Mouse (Mus musculus) gastrocnemius, postnatal 36 days (tissue): ENCODE results near the gene Cmtr2. TPM values are rescaled to one million over a fixed set of nuclear protein-coding genes. Genes with fewer than 3 reads are reported as not detected.

Experiments used
- DNase-seq, 2 experiments: peaks; one replicate each; pipeline ENCODE4 v3.0.0; 2022
- intact Hi-C: fragments of 180-260 bp; cut with DNase I; formaldehyde crosslinking; loops from one replicate; pipeline ENCODE4 v1.15.1; 2025
- long read RNA-seq, 2 experiments: library from polyadenylated mRNA; stranded (forward); transcript quantifications; one replicate each; pipeline ENCODE4 v2.0.0; 2021
- total RNA-seq, 2 experiments: library from RNA; stranded (reverse); gene quantifications; 2 replicates each; pipeline ENCODE4 v1.2.3; 2021

The Cmtr2 gene
- 1 to 10 TPM; 2.1 to 3.2 TPM for total RNA-seq
- long read RNA-seq, experiment 1, partial matches to known transcripts: 0 of 1 reads
- long read RNA-seq, experiment 1, other reads (novel, unspliced or antisense): 1 of 1 reads
- long read RNA-seq, experiment 2, partial matches to known transcripts: 0 of 2 reads
- long read RNA-seq, experiment 2, other reads (novel, unspliced or antisense): 1 of 2 reads

DNA sequence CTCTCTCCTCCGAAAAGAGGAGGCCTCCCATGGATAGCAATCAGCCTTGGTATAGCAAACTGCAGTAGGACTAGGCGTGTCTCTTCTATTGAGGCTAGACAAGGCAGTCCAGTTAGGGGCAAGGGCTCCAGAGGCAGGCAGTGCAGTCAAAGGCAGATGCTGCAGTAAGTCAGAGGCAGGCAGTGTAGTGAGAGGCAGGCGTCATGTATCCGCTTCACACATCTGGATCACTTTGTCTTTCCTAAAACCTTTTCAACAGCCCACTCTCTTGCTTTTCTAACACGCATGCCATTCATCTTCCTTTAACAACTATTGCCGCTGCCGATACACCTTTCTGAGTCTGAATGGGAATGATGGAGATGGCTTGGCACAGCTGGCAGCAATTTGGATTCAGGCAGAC, at the start of gene Cmtr2:
Gene Cmtr2, plus strand, starts transcription at position 301 of the 400 bp plus-strand sequence.
- DNase-seq: no peak
- intact Hi-C loops: no loop called here

DNA sequence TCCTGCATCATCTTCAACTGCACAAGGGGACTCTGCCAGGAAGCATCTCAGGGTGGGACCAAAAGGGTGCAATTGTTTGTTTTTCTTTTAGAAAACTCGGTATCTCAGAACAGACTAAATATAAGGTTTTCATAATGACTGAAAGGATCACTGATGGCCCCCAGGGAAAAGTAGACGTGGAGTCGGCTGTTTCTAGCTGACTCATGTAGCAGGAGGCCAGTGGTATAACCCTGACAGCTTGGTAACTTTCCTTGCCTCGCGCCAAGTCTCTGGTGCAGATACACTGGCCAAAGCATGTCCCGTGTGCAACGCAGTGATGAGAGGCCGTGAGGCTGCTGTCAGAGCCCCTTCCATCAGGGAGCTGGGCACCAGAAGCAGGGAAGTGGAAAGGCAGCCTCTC, 49.2 kb upstream of the Cmtr2 start:
- intact Hi-C loops: no loop called here
- no peak for DNase-seq

DNA sequence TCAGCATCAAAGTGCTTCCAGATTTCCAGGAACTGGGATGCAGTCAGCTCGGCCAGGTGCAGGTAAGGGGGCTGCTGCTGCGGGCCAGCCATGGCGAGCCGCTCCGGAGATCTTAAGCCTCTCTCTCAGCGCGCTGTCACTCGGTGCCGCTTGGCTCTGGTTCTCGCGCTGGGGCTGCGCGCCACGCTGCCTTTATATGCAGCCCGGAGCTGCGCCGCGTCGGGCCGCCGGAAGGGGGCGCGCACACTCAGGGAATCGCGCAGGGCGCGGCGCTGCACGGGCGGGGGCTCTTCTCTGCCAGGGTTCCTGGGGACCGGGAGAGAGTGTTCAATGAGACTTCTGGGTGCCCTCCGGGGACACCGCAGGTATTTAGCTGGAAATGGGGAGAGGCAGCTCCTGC, 47.4 kb upstream of the Cmtr2 start, which contains the start of gene Calb2:
Gene Calb2, minus strand, starts transcription at position 165 of the 400 bp plus-strand sequence.
- DNase-seq: peak; percentile 20 to 29
- intact Hi-C loops: no loop called here

DNA sequence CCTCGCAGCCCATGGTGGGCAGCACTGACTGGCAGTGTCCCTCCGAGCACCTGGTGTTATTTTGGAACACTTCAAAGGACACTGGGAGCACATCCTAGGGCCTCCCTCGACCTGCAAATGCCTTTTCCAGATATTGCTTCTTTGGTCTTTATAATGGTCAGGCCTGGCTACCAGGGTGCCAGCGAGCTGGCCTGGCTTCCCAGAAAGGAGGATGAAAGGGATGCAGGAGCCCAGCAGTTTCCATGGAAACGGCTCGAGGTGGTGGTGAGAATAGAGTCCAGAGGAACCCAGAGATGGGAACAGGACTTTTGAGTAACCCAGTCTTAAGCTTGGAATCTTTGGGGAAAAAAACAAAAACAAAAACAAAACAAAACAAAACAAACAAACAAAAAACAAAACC, 43.3 kb upstream of the Cmtr2 start:
- intact Hi-C loops: no loop called here
- DNase-seq: no peak

DNA sequence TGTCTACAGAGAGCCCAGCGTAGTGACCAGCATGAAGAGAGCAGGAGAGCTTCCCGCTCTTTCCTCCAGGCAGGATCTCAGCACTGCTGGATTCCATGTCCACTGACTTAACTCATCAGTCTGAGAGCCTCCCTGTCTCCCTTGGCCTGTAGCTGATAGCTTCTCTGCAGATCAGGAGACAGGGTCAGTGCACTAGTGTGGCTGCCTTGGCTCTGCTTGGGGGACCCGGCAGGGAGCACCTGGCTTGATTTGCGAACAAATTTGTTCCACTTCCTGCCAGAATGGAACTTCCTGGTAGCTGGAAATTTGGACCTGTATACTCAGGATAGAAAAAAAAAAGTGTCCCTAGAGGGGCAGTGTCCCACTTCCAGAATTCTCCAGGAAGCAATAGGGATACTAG, 40.6 kb upstream of the Cmtr2 start:
- intact Hi-C loops: no loop called here
- DNase-seq: no peak

DNA sequence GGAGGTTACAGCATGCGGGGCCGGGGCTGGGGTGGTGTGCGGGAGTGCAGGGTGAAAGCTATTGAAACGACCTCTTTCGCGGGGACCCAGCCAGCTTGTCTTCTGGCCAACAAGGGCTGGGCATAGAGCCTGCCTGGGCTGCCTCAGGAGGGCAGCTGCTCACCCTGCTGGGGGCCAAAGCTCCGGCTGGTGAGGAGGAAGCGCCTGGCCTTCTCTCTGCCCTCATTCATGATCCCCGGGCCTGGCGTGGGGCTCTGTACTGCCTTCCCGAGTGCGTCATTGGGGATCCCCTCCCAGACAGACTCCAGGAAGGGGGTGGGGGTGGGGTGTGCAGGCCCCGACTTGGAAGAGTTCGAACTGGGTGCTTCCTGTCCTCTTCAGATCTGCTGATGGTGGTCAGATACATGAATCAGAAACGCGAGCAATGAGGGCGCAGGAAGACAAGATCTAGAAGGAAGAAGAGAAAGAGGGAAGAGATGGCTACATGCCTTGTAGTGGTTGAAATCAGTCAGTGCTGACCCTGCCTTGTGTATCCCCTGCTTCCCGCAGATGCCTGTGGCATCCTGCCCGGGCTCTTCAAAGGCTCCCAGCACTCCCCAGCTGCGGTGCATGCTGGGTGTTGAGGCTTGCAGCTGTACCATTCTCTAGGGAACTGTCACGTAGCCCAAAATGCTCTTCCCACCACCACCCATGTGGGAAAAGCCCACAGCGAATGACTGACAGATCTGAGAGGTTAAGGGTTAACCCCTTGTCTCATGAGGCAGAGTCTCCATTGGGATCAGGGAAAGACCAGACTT, 37.9 kb upstream of the Cmtr2 start:
- peak; percentile 7 to 16 for DNase-seq
- intact Hi-C loops: no loop called here

DNA sequence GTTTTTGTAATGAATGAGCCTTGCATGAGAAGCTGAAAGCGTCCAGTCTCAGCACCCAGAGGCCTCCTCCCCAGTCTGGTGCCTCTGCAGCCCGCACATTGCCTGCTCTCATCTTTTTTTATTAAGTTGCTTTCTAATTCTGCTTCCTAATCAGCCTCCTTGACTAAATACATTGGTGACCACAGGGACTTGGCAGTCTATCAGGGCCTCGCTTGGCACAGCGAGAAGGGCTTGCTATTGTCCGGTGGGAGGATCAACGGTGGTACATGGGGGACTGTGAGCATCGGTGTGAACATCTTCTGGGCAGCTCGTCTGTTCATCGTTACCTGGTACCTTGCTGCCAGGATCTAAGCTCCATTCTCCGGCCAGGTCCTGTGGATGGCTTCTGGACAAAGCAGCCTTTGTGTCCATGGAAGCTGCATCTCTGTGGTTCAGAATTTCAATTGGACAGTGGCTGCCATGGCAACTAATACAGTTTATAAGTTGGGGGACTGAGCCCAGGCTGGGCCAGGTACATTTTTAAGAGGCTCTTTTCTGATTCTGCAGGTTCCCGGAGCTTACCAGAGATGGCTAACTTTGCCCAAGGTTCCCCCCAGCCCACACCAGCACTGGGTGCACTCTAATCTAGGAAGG, 32.6 kb upstream of the Cmtr2 start:
- DNase-seq: no peak
- intact Hi-C loops: no loop called here

DNA sequence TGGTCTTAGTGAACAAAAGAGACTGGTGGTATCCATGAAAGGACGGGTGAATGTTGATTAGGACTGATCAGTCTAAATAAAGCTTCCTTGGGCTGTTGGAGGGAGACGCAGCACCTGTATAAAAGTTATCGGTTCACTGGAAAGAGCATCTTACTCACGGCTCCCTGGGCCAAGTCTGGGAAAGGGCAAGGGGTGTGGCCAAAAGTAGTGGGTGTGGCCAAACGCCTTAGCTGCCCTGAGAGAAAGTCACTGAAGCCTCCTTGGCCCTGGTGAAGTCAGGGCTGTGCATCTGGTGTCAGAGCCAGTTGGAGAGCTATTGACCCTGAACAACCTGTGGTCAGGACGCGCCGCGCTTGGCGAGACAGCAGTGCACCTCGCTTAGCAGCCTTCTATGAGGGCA, 31.7 kb upstream of the Cmtr2 start:
- DNase-seq: no peak
- intact Hi-C loops: no loop called here

DNA sequence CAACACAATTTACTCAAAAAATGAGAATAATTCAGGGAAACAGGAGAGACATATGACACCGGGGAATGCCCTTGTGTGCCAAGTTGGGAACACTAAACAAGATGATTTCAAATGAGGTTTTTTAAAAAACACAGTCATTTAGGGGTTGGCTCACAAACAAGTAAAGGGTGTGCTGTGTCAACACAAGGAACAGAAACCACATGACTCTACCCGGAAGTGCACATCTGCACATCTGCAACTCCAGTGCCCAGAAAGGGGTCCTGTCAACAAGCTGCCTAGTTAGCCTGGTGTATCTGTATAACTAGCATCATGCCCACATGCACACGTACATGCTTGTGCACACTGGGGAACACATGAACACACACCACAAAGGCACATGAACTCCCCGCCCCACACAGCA, 29.9 kb upstream of the Cmtr2 start:
- DNase-seq: no peak
- intact Hi-C loops: no loop called here

DNA sequence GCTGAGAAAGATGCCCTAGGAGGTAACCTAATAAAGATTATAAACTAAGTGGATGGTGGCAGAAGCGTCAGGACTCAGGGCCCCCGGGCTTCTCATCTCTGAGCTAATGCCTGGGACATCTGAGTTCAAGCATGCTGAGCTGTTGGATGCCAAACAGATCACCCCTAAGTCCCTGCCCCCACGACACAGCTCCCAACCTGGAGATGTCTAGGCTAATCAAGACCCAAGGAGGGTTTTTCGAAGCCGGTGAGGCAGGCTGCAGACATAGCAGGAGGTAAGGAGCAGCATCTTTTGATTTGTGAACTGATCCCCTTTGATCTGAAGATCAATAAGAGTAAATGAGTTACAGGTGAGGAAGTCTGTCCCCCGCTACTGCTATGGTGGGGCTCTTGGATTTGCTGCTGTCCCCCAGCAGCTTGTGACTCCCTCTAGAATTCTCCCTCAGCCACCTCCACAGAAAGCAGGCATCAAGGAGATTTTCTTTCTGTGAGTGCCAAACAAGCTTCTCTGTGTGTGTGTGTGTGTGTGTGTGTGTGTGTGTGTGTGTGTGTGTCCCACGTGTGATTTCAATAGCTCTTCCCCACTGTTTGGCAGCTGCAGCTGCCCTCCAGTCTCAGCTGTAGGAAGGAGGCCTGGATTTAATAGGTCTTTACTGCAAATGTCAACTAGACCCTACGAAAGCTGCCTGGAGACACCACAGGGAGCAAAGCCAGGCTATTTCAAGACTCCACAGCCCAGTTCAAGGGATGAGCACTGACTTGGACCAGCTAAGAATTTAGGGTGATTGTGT, 26.3 kb upstream of the Cmtr2 start:
- no peak for DNase-seq
- intact Hi-C loops: no loop called here

DNA sequence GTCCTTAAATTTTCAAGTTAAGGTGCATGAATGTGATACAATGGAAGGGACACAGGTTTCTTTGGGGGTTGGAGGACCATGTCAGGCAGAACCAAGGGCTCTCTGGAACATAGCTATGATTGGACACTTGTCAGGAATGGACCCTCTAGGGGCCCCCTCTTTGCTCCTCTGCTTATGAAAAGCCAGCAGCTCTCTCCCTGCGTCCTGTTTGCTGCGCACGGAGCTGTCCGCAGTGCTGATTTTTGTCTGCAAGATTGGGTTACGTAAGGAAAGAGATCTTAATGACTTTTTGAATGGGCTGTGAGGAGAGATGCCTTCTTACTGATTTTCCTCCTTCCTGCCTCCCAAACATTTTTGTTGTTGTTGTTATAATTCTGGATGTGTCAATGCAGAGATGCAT, 18.8 kb upstream of the Cmtr2 start:
- no peak for DNase-seq
- intact Hi-C loops: no loop called here

DNA sequence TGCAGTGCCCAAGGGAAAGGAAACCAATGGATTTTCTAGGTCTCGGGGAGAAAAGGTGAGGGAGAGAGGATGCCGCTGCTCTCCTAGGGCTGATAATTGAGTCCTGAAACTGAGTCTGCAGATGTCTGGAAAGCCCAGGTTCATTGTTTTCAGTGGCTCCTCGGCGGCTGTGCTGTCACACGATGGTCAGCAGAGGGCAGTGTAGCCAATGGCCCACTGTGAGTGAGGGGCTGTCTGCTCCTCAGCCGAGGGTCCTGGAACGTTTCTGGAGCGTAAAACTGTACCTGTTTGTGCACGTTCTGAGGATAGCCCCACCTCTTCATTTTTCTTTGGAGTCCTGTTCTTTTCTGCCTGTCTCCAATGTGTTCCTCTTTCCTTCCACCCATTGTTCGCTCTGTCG, 13.7 kb upstream of the Cmtr2 start:
- no peak for DNase-seq
- intact Hi-C loops: no loop called here

DNA sequence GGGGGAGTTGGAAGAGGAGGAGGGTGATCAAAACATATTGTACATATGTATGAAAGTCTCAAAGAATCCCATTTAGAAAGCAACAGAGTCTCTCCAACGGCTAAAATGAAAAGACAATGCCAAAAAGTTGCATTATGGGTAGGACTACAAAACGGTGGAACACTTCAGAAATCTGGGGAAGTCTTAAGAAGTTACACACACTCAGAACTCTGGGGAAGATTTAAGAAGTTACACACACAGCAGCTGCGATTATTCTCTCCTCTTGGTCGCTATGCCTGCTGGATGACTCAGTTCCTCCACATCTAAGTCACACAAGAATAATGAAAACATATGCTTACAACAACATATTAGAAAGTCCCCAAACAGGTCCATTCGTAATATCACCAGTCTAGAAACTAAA, 788 bp downstream of the Cmtr2 start:
- intact Hi-C loops: no loop called here
- DNase-seq: no peak

DNA sequence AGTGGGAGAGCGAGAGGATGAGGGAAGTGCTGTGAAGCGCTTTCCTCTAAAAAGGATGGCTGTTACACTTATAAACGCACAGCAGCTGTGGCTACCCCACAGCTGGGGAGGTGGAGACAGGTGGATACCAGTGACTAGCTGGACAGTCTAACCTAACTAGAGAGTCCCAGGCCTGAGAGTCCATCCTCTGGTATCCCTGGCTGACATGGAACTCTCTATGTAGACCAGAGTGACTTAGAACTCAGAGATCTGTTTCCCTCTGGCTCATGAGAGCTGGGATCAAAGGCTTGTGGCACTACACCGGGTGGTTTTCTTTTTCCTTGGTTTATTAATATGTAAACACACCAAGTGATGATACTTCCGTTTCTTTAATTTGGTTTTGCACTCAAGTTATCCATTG, 1.7 kb downstream of the Cmtr2 start:
- DNase-seq: no peak
- intact Hi-C loops: no loop called here

DNA sequence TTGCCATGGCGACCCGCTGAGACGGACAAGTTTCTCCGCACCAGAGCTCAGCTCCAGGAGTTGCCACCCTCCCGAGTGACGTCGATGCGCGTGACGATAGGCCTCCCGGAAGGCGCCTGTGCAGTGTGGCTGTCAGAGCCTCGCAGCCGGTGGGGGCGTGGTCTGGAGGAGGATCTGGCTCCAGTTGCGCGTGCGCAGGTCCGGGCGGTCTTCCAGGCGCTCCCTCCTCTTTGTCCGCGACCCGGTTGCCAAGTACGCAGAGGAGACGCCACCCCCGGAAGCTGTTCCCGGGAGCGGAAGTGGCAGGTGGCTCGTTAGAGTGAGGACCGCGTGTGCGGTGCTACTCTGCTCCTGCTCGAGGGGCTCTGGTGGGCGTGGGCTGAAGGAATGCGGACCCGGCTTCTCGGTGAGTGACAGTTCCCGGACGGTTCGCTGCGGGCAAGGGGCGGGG, 2.2 kb downstream of the Cmtr2 start:
- DNase-seq: peak; percentile 99
- intact Hi-C loops: no loop called here

DNA sequence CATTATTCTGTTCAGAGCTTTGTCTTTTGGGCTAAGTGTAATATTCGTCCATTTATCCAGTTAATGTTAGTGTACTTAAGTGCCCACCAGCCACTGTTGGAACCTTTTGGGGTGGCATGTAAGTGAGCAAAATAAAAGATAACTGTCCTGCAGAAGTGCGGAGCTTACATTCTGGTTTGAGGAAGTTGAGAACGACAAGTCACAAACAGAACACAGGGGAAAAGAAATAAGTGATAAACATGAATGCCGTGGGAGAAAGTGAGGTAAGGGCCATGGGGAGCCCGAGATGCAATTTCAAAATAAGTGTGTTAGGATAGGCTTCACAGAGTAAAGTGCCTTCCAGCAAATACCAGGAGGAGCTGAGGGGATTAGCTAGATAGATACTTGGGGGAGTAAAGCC, 3.0 kb downstream of the Cmtr2 start:
- intact Hi-C loops: no loop called here
- no peak for DNase-seq

DNA sequence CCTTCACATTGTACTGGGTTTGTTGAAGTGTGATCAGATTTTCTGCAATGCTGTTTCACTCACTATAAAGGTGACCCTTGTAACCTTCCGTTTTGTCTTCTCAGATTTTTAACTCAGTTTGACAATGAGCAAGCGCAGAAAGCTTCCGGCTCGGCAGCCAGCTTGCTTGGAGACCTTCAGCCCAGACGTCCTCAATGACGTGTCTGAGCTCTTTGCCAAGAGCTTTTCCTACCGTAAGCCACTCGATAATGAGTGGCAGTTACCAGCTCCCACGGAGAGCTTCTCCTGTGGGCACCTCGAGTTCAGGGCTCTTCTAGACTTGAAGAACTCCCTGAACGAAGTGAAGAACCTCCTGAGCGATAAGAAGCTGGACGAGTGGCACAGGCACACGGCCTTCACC, 5.5 kb downstream of the Cmtr2 start:
- no peak for DNase-seq
- intact Hi-C loops: no loop called here

DNA sequence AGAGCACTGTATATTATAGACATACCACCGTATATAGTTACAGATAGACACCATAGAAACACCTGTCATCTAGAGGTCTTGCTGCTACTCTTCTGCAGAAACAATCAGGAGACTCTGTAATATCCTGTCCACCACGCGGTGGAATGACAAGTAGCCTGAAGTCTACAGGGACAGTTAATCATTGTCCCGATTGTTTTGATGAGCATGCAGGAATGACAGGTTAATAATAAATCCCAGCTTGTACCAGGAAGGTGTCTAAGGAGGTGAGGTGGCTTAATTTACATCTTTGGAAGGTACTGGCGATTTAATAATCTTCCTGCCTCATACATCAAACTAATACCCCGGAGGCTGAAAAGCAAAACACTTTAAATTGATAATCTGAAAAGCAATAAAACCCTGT, 15.3 kb downstream of the Cmtr2 start:
- intact Hi-C loops: no loop called here
- DNase-seq: no peak

DNA sequence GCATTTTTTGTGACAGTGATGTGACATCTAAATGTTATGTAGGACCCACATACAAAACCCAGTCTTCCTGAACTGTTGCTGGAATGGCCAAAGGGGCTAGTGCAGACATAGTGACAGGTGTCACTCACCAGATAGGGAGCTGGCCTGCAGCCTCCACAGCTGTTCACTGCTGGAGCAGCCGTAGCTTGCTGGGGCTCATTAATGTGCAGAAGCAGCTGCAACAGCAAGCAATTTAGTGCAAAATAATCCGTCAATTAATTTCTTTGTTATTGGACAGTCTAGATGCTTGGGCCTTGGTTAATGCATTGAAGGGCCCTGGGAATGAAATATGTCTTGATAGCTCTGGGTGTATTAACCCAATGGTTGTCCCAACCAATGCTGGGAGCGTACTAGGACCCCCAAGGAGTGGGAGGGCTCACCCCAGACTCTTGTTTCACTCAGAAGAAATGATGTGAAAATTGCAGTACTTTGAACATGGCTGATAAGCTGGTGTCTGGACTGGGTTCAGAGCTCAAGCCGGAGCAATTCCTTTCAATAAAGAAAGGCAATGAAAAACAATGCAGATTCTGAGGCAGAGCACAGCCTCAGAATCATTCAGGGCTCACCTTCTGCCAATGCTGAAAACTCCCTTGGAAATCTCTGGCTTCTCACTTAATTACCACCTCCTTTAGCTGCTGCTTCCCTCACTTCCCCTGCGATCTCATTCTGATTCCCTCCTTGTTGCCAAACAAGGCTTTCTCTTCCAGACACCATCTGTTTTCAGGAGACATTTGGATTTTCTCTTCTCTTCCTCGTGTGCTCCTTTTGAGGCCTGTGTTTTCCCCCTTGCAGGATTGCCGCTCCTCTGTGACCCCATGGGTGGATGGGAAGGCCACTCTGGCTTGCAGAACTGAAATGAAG, 27.1 kb downstream of the Cmtr2 start:
- intact Hi-C loops: no loop called here
- no peak for DNase-seq

DNA sequence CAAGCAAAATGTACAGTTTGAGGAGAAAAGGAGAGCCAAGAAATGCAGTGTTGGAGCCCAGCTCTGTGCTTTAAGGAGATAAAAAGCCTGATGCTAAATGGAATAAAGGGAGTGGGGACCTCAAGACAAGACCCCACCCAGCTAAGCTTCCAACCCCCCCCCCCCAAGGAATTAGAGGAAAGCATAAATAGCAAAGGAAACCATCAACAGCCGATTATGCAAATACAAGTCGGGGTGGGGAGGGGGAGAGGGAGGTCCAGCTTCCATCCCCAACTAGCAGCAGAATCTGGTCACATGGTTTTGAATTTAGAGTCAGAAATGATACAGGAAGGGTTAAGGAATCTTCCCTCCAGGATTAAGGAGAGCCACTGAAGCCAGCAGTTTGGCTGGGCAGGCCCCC, 29.1 kb downstream of the Cmtr2 start:
- no peak for DNase-seq
- intact Hi-C loops: no loop called here
